Mouse (Mus musculus): Measurements from ENCODE around the gene Vipr1.

GRCm38 (mm10) chr9:121600861-121601427 lies 41.6 kb upstream of the Vipr1 start:
- TF ChIP-seq CTCF (conservative IDR thresholded peaks at IDR 0.05; ENCODE audit: low read length) = no peak
- TF ChIP-seq POU5F1 (IDR thresholded peaks at IDR 0.05; ENCODE audit: borderline replicate concordance, low read length) = no peak
